Comparison of ENCODE assay signal across 19 mouse cellular contexts in the genomic region with DNA sequence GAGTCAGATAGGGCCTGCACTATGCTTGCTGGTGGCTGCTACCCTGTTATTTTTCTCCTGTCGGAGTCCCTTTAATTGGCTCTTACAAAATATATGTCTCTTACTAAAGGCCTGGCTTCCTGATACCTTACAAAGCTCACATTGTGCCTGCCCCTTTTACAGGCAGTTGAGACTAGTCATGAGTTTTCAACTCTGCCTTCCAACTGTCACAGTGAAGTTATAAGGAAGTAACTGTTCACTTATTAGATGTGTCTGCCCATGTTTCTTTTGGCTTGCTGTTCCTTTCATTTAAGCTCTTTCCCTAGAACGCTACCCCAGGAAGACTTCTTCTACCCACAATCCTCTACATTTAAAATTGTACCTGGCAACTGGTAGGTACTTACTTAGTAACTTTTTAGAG.
"Had no signal": no experiment of that assay in that cellular context is flagged by ENCODE, and none has a peak within 500 bp of the region (broad histone marks: within the 10 kb centered on the region; RNA-seq: fewer than 3 reads in every experiment).

No protein-coding gene starts in this region.

- ATAC-seq: intestine, embryonic 16.5 days; liver, embryonic 12.5 days had no signal

- H3K9ac ChIP-seq: limb, embryonic 13.5 days; liver, embryonic 12.5 days; liver, embryonic 15.5 days had no signal

- H3K4me2 ChIP-seq: limb, embryonic 13.5 days; liver, embryonic 12.5 days; liver, embryonic 15.5 days had no signal

- H3K27ac ChIP-seq: limb, embryonic 10.5 days; limb, embryonic 13.5 days; liver, embryonic 12.5 days; liver, embryonic 15.5 days; midbrain, embryonic 10.5 days; stomach, postnatal 0 days had no signal

- H3K9me3 ChIP-seq: limb, embryonic 10.5 days; limb, embryonic 13.5 days; liver, embryonic 12.5 days; liver, embryonic 15.5 days; megakaryocyte, embryonic 14.5 days; midbrain, embryonic 10.5 days had no signal

- H3K27me3 ChIP-seq: limb, embryonic 13.5 days; liver, embryonic 12.5 days; liver, embryonic 15.5 days; megakaryocyte, embryonic 14.5 days had no signal

- DNase-seq: kidney, adult 18-20 months; kidney, postnatal 10 days; kidney, postnatal 36 days; liver; lung, adult 2 months; lung, postnatal 14 days; lung, postnatal 4 days; midbrain, embryonic 14.5 days; right cerebral cortex, postnatal 4 days; thymus, adult 2 months; thymus, postnatal 25 days had no signal

- H3K4me3 ChIP-seq: limb, embryonic 10.5 days; limb, embryonic 13.5 days; liver, embryonic 12.5 days; liver, embryonic 15.5 days; megakaryocyte, embryonic 14.5 days; midbrain, embryonic 10.5 days had no signal
